Mouse (Mus musculus): ENCODE results near the gene Sspo. TPM values are rescaled to one million over a fixed set of nuclear protein-coding genes. Genes with fewer than 3 reads are reported as not detected.

Gene Sspo
- polyA plus RNA-seq, 1 experiment = 0.21 TPM

GRCm38 (mm10) chr6:48467490-48467889 is 19.5 kb downstream of the Sspo start:
- TF ChIP-seq POLR2A (IDR thresholded peaks at IDR 0.05; ENCODE audit: low read depth, low read length) (no peak), CTCF (IDR thresholded peaks at IDR 0.05; ENCODE audit: borderline replicate concordance, insufficient read depth, low read length) (no peak)
- Histone ChIP-seq H3K4me3 (ENCODE audit: insufficient read depth, low read length) (no peak overlapping the region), H3K27ac (ENCODE audit: insufficient read depth, low read length) (no peak overlapping the region), H3K4me1 (ENCODE audit: control insufficient read depth, insufficient read depth, low read length) (no peaks in the 10 kb centered on the region)

GRCm38 (mm10) chr6:48470739-48471138 is 22.7 kb downstream of the Sspo start:
- Histone ChIP-seq H3K4me1 (ENCODE audit: control insufficient read depth, insufficient read depth, low read length) (no peaks in the 10 kb centered on the region), H3K27ac (ENCODE audit: insufficient read depth, low read length) (no peak overlapping the region), H3K4me3 (ENCODE audit: insufficient read depth, low read length) (no peak overlapping the region)
- TF ChIP-seq CTCF (IDR thresholded peaks at IDR 0.05; ENCODE audit: borderline replicate concordance, insufficient read depth, low read length) (no peak), POLR2A (IDR thresholded peaks at IDR 0.05; ENCODE audit: low read depth, low read length) (no peak)

GRCm38 (mm10) chr6:48478446-48478845 is 30.4 kb downstream of the Sspo start:
- no peak for TF ChIP-seq CTCF (IDR thresholded peaks at IDR 0.05; ENCODE audit: borderline replicate concordance, insufficient read depth, low read length)
- no peak for TF ChIP-seq POLR2A (IDR thresholded peaks at IDR 0.05; ENCODE audit: low read depth, low read length)

GRCm38 (mm10) chr6:48482501-48482900 is 34.5 kb downstream of the Sspo start:
- Histone ChIP-seq H3K4me1 (ENCODE audit: control insufficient read depth, insufficient read depth, low read length) (no peaks in the 10 kb centered on the region), H3K27ac (ENCODE audit: insufficient read depth, low read length) (no peak overlapping the region), H3K4me3 (ENCODE audit: insufficient read depth, low read length) (no peak overlapping the region)
- TF ChIP-seq CTCF (IDR thresholded peaks at IDR 0.05; ENCODE audit: borderline replicate concordance, insufficient read depth, low read length) = no peak
- TF ChIP-seq POLR2A (IDR thresholded peaks at IDR 0.05; ENCODE audit: low read depth, low read length) = no peak

More at GRCm38 (mm10) chr6:48478446-48478845, 30.4 kb downstream of the Sspo start:
- H3K27ac ChIP-seq (ENCODE audit: insufficient read depth, low read length) = no peak overlapping the region
- no peaks in the 10 kb centered on the region for H3K4me1 ChIP-seq (ENCODE audit: control insufficient read depth, insufficient read depth, low read length)
- H3K4me3 ChIP-seq (ENCODE audit: insufficient read depth, low read length) = no peak overlapping the region

GRCm38 (mm10) chr6:48487747-48488725 is 40.0 kb downstream of the Sspo start:
- H3K4me1 ChIP-seq (ENCODE audit: control insufficient read depth, insufficient read depth, low read length) = no peaks in the 10 kb centered on the region; the same call in 1 of the 2 replicates
- H3K27ac ChIP-seq (ENCODE audit: insufficient read depth, low read length) = no peak overlapping the region
- H3K4me3 ChIP-seq (ENCODE audit: insufficient read depth, low read length) = no peak overlapping the region
- no peak for TF ChIP-seq POLR2A (IDR thresholded peaks at IDR 0.05; ENCODE audit: low read depth, low read length)
- no peak for TF ChIP-seq CTCF (IDR thresholded peaks at IDR 0.05; ENCODE audit: borderline replicate concordance, insufficient read depth, low read length)

GRCm38 (mm10) chr6:48489741-48490140 is 41.7 kb downstream of the Sspo start:
- TF ChIP-seq CTCF (IDR thresholded peaks at IDR 0.05; ENCODE audit: borderline replicate concordance, insufficient read depth, low read length) (no peak), POLR2A (IDR thresholded peaks at IDR 0.05; ENCODE audit: low read depth, low read length) (no peak)
- Histone ChIP-seq H3K4me1 (ENCODE audit: control insufficient read depth, insufficient read depth, low read length) (no peaks in the 10 kb centered on the region; the same call in 1 of the 2 replicates), H3K4me3 (ENCODE audit: insufficient read depth, low read length) (no peak overlapping the region), H3K27ac (ENCODE audit: insufficient read depth, low read length) (no peak overlapping the region)

GRCm38 (mm10) chr6:48491361-48491760 is 43.3 kb downstream of the Sspo start:
- H3K4me3 ChIP-seq (ENCODE audit: insufficient read depth, low read length) = no peak overlapping the region
- no peaks in the 10 kb centered on the region; the same call in 1 of the 2 replicates for H3K4me1 ChIP-seq (ENCODE audit: control insufficient read depth, insufficient read depth, low read length)
- TF ChIP-seq CTCF (IDR thresholded peaks at IDR 0.05; ENCODE audit: borderline replicate concordance, insufficient read depth, low read length) (no peak), POLR2A (IDR thresholded peaks at IDR 0.05; ENCODE audit: low read depth, low read length) (no peak)
- no peak overlapping the region for H3K27ac ChIP-seq (ENCODE audit: insufficient read depth, low read length)

GRCm38 (mm10) chr6:48493136-48493730 is 45.2 kb downstream of the Sspo start:
- TF ChIP-seq CTCF (IDR thresholded peaks at IDR 0.05; ENCODE audit: borderline replicate concordance, insufficient read depth, low read length) (no peak), POLR2A (IDR thresholded peaks at IDR 0.05; ENCODE audit: low read depth, low read length) (no peak)
- H3K4me1 ChIP-seq (ENCODE audit: control insufficient read depth, insufficient read depth, low read length) = no peaks in the 10 kb centered on the region; the same call in 1 of the 2 replicates
- no peak overlapping the region for H3K4me3 ChIP-seq (ENCODE audit: insufficient read depth, low read length)
- H3K27ac ChIP-seq (ENCODE audit: insufficient read depth, low read length) = no peak overlapping the region

- TF ChIP-seq CTCF (IDR thresholded peaks at IDR 0.05; ENCODE audit: borderline replicate concordance, insufficient read depth, low read length) (no peak), POLR2A (IDR thresholded peaks at IDR 0.05; ENCODE audit: low read depth, low read length) (no peak)
- Histone ChIP-seq H3K27ac (ENCODE audit: insufficient read depth, low read length) (no peak overlapping the region), H3K4me3 (ENCODE audit: insufficient read depth, low read length) (no peak overlapping the region), H3K4me1 (ENCODE audit: control insufficient read depth, insufficient read depth, low read length) (no peaks in the 10 kb centered on the region)
These were observed 49.5 kb downstream of the Sspo start for GRCm38 (mm10) chr6:48497521-48497920.

GRCm38 (mm10) chr6:48503847-48504240 is 55.8 kb downstream of the Sspo start:
- no peak for TF ChIP-seq POLR2A (IDR thresholded peaks at IDR 0.05; ENCODE audit: low read depth, low read length)
- no peak for TF ChIP-seq CTCF (IDR thresholded peaks at IDR 0.05; ENCODE audit: borderline replicate concordance, insufficient read depth, low read length)
- H3K27ac ChIP-seq (ENCODE audit: insufficient read depth, low read length) = no peak overlapping the region

More at GRCm38 (mm10) chr6:48503847-48504240, 55.8 kb downstream of the Sspo start:
- Histone ChIP-seq H3K4me3 (ENCODE audit: insufficient read depth, low read length) (no peak overlapping the region), H3K4me1 (ENCODE audit: control insufficient read depth, insufficient read depth, low read length) (no peaks in the 10 kb centered on the region; the same call in 1 of the 2 replicates)

Measured in embryonic fibroblast, embryonic 13.5 days (primary cell).